Comparison of ENCODE assay signal across 26 mouse cellular contexts in the genomic region with DNA sequence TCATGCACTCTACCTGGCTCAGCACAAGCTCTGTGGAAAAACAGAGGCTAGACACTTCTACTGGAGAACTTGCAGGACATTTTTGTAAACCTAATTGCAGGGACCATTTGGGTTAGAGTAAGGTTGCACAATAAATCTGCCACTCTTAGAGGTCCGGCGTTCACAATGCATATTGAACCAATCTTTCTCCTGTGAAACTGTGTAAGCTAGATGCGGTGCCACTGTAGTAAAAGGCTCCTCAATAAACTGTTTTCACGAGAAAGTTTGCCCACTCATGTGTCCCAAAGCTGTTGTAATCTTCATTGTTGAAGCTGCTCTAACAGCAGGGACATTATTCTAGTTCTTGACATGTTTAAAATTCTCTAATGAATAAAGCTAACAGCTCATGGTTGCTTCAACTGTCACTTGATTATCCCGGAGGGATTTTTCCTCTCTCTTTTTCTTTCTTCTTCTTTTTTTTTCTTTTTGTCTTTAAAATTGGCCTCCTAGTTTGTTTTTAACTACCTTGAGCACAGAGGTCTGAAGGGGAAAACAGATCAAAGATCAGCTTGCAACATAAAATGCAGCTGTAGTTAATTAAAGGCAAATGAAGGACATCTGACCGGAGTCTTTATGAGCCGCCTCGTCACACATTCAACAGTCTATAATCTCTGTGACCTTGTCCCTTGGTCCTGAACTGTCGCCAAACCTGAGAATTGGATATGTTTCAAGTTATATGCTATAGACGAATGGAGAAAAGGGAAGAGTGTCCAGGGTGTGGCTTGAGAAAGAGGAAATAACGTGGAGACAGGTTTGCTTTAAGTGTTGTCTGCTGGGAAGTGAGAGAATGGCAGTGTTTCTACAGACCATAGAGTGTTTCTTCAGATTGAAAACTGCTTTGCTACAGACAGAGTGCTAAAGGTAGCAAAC.
DNase-seq lines count a peak whose midpoint lies in the region; ATAC-seq and TF ChIP-seq lines count a peak whose summit lies in the region.
"Had no signal": no experiment of that assay in that cellular context is flagged by ENCODE, and none has a peak within 500 bp of the region (broad histone marks: within the 10 kb centered on the region; RNA-seq: fewer than 3 reads in every experiment).

No protein-coding gene starts in this region.

- H3K9me3 ChIP-seq in intestine, embryonic 16.5 days (ENCODE audit: control insufficient read depth, low read length): no peaks in the 10 kb centered on the region
- H3K9me3 ChIP-seq in intestine, embryonic 15.5 days: no peaks in the 10 kb centered on the region
- H3K9me3 ChIP-seq in limb, embryonic 10.5 days (replicated peaks): no peaks in the 10 kb centered on the region
- no peaks in the 10 kb centered on the region for H3K9me3 ChIP-seq in neural tube, embryonic 15.5 days (replicated peaks)
- H3K9me3 ChIP-seq: embryonic facial prominence, embryonic 12.5 days; G1E; midbrain, embryonic 13.5 days; neural tube, embryonic 13.5 days had no signal

- H3K9ac ChIP-seq in intestine, embryonic 16.5 days (ENCODE audit: low read depth, low read length): no peak overlapping the region
- no peak overlapping the region for H3K9ac ChIP-seq in intestine, embryonic 15.5 days
- no peak overlapping the region for H3K9ac ChIP-seq in neural tube, embryonic 15.5 days (replicated peaks)
- H3K9ac ChIP-seq: embryonic facial prominence, embryonic 12.5 days; hindbrain, embryonic 14.5 days; liver, embryonic 14.5 days; midbrain, embryonic 13.5 days; neural tube, embryonic 13.5 days had no signal

- intact Hi-C loops in left cerebral cortex, adult 2 months (cut with DNase I): no loop called here

- no peak overlapping the region for H3K4me2 ChIP-seq in intestine, embryonic 16.5 days (ENCODE audit: low read depth, low read length)
- no peak overlapping the region for H3K4me2 ChIP-seq in intestine, embryonic 15.5 days (replicated peaks)
- H3K4me2 ChIP-seq in neural tube, embryonic 15.5 days: no peak overlapping the region
- H3K4me2 ChIP-seq: embryonic facial prominence, embryonic 12.5 days; hindbrain, embryonic 14.5 days; midbrain, embryonic 13.5 days; neural tube, embryonic 13.5 days had no signal

- DNase-seq in MEL-GATA-1-ER (ENCODE audit: extremely low read depth, low read depth): peak; percentile 24
- DNase-seq in kidney, adult 8-10 months: peak; percentile 35 to 66
- DNase-seq in limb, embryonic 10.5 days (ENCODE audit: low spot score): peak; percentile 43
- no peak for DNase-seq in left cerebral cortex, adult 2 months (ENCODE audit: extremely low spot score in 1 of 2, low spot score in 2 of 2)
- DNase-seq: adrenal gland, postnatal 36 days; cerebellum, adult 11-12 months; cerebellum, postnatal 14 days; gastrocnemius, postnatal 14 days; heart, adult 18-20 months; heart, postnatal 36 days; lung, postnatal 10 days; right cerebral cortex, postnatal 14 days; spleen, adult 18-20 months; thymus, adult 2 months had no signal

- ATAC-seq in intestine, embryonic 16.5 days: peak; percentile 58
- no peak for ATAC-seq in intestine, embryonic 15.5 days
- ATAC-seq in activated CD4-positive, CD25-positive, alpha-beta regulatory T cell, adult 4 months: no peak
- no peak for ATAC-seq in neural tube, embryonic 15.5 days (ENCODE audit: low FRiP score)
- ATAC-seq: forebrain, embryonic 14.5 days; midbrain, embryonic 13.5 days had no signal

- no peak overlapping the region for H3K4me3 ChIP-seq in intestine, embryonic 16.5 days (ENCODE audit: low read length)
- H3K4me3 ChIP-seq in intestine, embryonic 15.5 days (replicated peaks): no peak overlapping the region
- H3K4me3 ChIP-seq in limb, embryonic 10.5 days: no peak overlapping the region
- no peak overlapping the region for H3K4me3 ChIP-seq in neural tube, embryonic 15.5 days (replicated peaks)
- no peak overlapping the region for H3K4me3 ChIP-seq in left cerebral cortex, adult 2 months
- H3K4me3 ChIP-seq: embryonic facial prominence, embryonic 12.5 days; erythroblast, embryonic 14.5 days; midbrain, embryonic 13.5 days; neural tube, embryonic 13.5 days had no signal

- no peak overlapping the region for H3K27ac ChIP-seq in intestine, embryonic 16.5 days (ENCODE audit: low read length)
- no peak overlapping the region for H3K27ac ChIP-seq in intestine, embryonic 15.5 days
- peak overlapping the region; percentile 46; the same call in 1 of the 2 replicates for H3K27ac ChIP-seq in limb, embryonic 10.5 days
- H3K27ac ChIP-seq in neural tube, embryonic 15.5 days (replicated peaks): no peak overlapping the region
- no peak overlapping the region for H3K27ac ChIP-seq in left cerebral cortex, adult 2 months
- H3K27ac ChIP-seq: embryonic facial prominence, embryonic 12.5 days; hindbrain, embryonic 14.5 days; liver, embryonic 14.5 days; midbrain, embryonic 13.5 days; neural tube, embryonic 13.5 days had no signal

- TF ChIP-seq CTCF in left cerebral cortex, adult 2 months (IDR thresholded peaks at IDR 0.05): no peak

- 48% methylated on average over 11 of the region's 11 CpGs for whole genome bisulfite sequencing in intestine, embryonic 16.5 days
- 47% methylated on average over 11 of the region's 11 CpGs for WGBS in intestine, embryonic 15.5 days
- WGBS in limb, embryonic 10.5 days: 13% methylated on average over 11 of the region's 11 CpGs
- WGBS in neural tube, embryonic 15.5 days: 25% methylated on average over 11 of the region's 11 CpGs

- H3K4me1 ChIP-seq in intestine, embryonic 16.5 days (ENCODE audit: control insufficient read depth, insufficient read depth, low read length): no peaks in the 10 kb centered on the region
- H3K4me1 ChIP-seq in intestine, embryonic 15.5 days (replicated peaks): no peaks in the 10 kb centered on the region
- peaks cover 25% of the 10 kb centered on the region for H3K4me1 ChIP-seq in limb, embryonic 10.5 days
- H3K4me1 ChIP-seq in neural tube, embryonic 15.5 days: no peaks in the 10 kb centered on the region
- H3K4me1 ChIP-seq: embryonic facial prominence, embryonic 12.5 days; midbrain, embryonic 13.5 days; neural tube, embryonic 13.5 days had no signal

- no peaks in the 10 kb centered on the region for H3K27me3 ChIP-seq in intestine, embryonic 16.5 days (replicated peaks; ENCODE audit: control insufficient read depth, insufficient read depth, low read length)
- H3K27me3 ChIP-seq in intestine, embryonic 15.5 days (replicated peaks): no peaks in the 10 kb centered on the region
- H3K27me3 ChIP-seq in limb, embryonic 10.5 days (ENCODE audit: low read depth, poor library complexity, severe bottlenecking): peaks cover 30% of the 10 kb centered on the region
- no peaks in the 10 kb centered on the region for H3K27me3 ChIP-seq in neural tube, embryonic 15.5 days (replicated peaks)
- H3K27me3 ChIP-seq: embryonic facial prominence, embryonic 12.5 days; midbrain, embryonic 13.5 days; neural tube, embryonic 13.5 days had no signal

- H3K36me3 ChIP-seq in intestine, embryonic 16.5 days (ENCODE audit: control insufficient read depth, insufficient read depth, low read length): no peaks in the 10 kb centered on the region
- H3K36me3 ChIP-seq in intestine, embryonic 15.5 days: no peaks in the 10 kb centered on the region
- no peaks in the 10 kb centered on the region for H3K36me3 ChIP-seq in limb, embryonic 10.5 days
- no peaks in the 10 kb centered on the region for H3K36me3 ChIP-seq in neural tube, embryonic 15.5 days
- H3K36me3 ChIP-seq: embryonic facial prominence, embryonic 12.5 days; midbrain, embryonic 13.5 days; neural tube, embryonic 13.5 days had no signal

Comparison
In these comparisons a context has a peak if more than half of its experiments do, and no peak if none do; other contexts are left out.
1. DNase-seq: peak in MEL-GATA-1-ER (single experiment), kidney, adult 8-10 months (2 of 2) and limb, embryonic 10.5 days (single experiment); none in left cerebral cortex, adult 2 months (0 of 2).